Mouse (Mus musculus): ENCODE measurements around the gene Dcakd. TPM values are rescaled to one million over a fixed set of nuclear protein-coding genes. Genes with fewer than 3 reads are reported as not detected.

Dcakd gene
- polyA plus RNA-seq, 1 experiment: 25.6 TPM

GRCm38 (mm10) chr11:102958870-102959269 is 69.3 kb downstream of the Dcakd start:
- Histone ChIP-seq H3K4me3 (ENCODE audit: insufficient read depth, low read depth, low read length) (no peak overlapping the region), H3K27ac (replicated peaks; ENCODE audit: low read depth, low read length) (no peak overlapping the region), H3K4me1 (ENCODE audit: control insufficient read depth, insufficient read depth, insufficient read length, low read length) (no peaks in the 10 kb centered on the region)

GRCm38 (mm10) chr11:102958431-102958830 is 69.7 kb downstream of the Dcakd start:
- no peaks in the 10 kb centered on the region for H3K4me1 ChIP-seq (ENCODE audit: control insufficient read depth, insufficient read depth, insufficient read length, low read length)
- no peak overlapping the region for H3K27ac ChIP-seq (replicated peaks; ENCODE audit: low read depth, low read length)
- no peak overlapping the region for H3K4me3 ChIP-seq (ENCODE audit: insufficient read depth, low read depth, low read length)

- H3K4me1 ChIP-seq (ENCODE audit: control insufficient read depth, insufficient read depth, insufficient read length, low read length): no peaks in the 10 kb centered on the region
- H3K4me3 ChIP-seq (ENCODE audit: insufficient read depth, low read depth, low read length): no peak overlapping the region
- H3K27ac ChIP-seq (replicated peaks; ENCODE audit: low read depth, low read length): no peak overlapping the region
These were observed 70.4 kb downstream of the Dcakd start for GRCm38 (mm10) chr11:102957692-102958091.

GRCm38 (mm10) chr11:102956962-102957614 is 71.0 kb downstream of the Dcakd start:
- Histone ChIP-seq H3K27ac (replicated peaks; ENCODE audit: low read depth, low read length) (no peak overlapping the region), H3K4me3 (ENCODE audit: insufficient read depth, low read depth, low read length) (no peak overlapping the region), H3K4me1 (ENCODE audit: control insufficient read depth, insufficient read depth, insufficient read length, low read length) (no peaks in the 10 kb centered on the region)

GRCm38 (mm10) chr11:102952922-102953321 is 75.2 kb downstream of the Dcakd start:
- no peak overlapping the region for H3K4me3 ChIP-seq (ENCODE audit: insufficient read depth, low read depth, low read length)
- H3K4me1 ChIP-seq (ENCODE audit: control insufficient read depth, insufficient read depth, insufficient read length, low read length): peaks cover 2% of the 10 kb centered on the region; the same call in 1 of the 2 replicates
- H3K27ac ChIP-seq (replicated peaks; ENCODE audit: low read depth, low read length): no peak overlapping the region

- peak overlapping the region; percentile 80 for H3K4me3 ChIP-seq (ENCODE audit: insufficient read depth, low read depth, low read length)
- peak overlapping the region; percentile 34 for H3K27ac ChIP-seq (replicated peaks; ENCODE audit: low read depth, low read length)
- peaks cover 2% of the 10 kb centered on the region; the same call in 1 of the 2 replicates for H3K4me1 ChIP-seq (ENCODE audit: control insufficient read depth, insufficient read depth, insufficient read length, low read length)
These were observed 79.8 kb downstream of the Dcakd start for GRCm38 (mm10) chr11:102948043-102948961.

GRCm38 (mm10) chr11:102946992-102947343 is 81.2 kb downstream of the Dcakd start:
- Histone ChIP-seq H3K27ac (replicated peaks; ENCODE audit: low read depth, low read length) (no peak overlapping the region), H3K4me1 (ENCODE audit: control insufficient read depth, insufficient read depth, insufficient read length, low read length) (peaks cover 2% of the 10 kb centered on the region; the same call in 1 of the 2 replicates), H3K4me3 (ENCODE audit: insufficient read depth, low read depth, low read length) (peak overlapping the region; percentile 8)

- Histone ChIP-seq H3K4me1 (ENCODE audit: control insufficient read depth, insufficient read depth, insufficient read length, low read length) (peaks cover 2% of the 10 kb centered on the region; the same call in 1 of the 2 replicates), H3K4me3 (ENCODE audit: insufficient read depth, low read depth, low read length) (peak within 1 kb of the TSS; percentile 11), H3K27ac (replicated peaks; ENCODE audit: low read depth, low read length) (no peak within 1 kb of the TSS)
These were observed 81.7 kb downstream of the Dcakd start, which contains the start of gene C1ql1 for GRCm38 (mm10) chr11:102946265-102946991. C1ql1 (minus strand) TSS chr11:102946688.

GRCm38 (mm10) chr11:102945306-102946264 is 82.5 kb downstream of the Dcakd start:
- peak overlapping the region; percentile 11 for H3K4me3 ChIP-seq (ENCODE audit: insufficient read depth, low read depth, low read length)
- H3K27ac ChIP-seq (replicated peaks; ENCODE audit: low read depth, low read length): no peak overlapping the region
- H3K4me1 ChIP-seq (ENCODE audit: control insufficient read depth, insufficient read depth, insufficient read length, low read length): peaks cover 2% of the 10 kb centered on the region; the same call in 1 of the 2 replicates

Other genes starting within 250 kb of the Dcakd start
- 4.6 and 5.0 TPM in 2 replicates for gene Gjc1, start 208.6 kb downstream of the Dcakd start, polyA plus RNA-seq (2012; ENCODE audit: insufficient read depth, insufficient read length, missing spikeins)
- gene Higd1b, start 192.5 kb downstream of the Dcakd start, polyA plus RNA-seq (2012; ENCODE audit: insufficient read depth, insufficient read length, missing spikeins): 8.1 and 20.1 TPM in 2 replicates
- gene Eftud2, start 147.3 kb downstream of the Dcakd start, polyA plus RNA-seq (2012; ENCODE audit: insufficient read depth, insufficient read length, missing spikeins): 30.9 and 32.6 TPM in 2 replicates
- gene Ccdc103, start 147.1 kb downstream of the Dcakd start, polyA plus RNA-seq (2012; ENCODE audit: insufficient read depth, insufficient read length, missing spikeins): not detected in 2 replicates
- gene Fam187a, start 143.2 kb downstream of the Dcakd start, polyA plus RNA-seq (2012; ENCODE audit: insufficient read depth, insufficient read length, missing spikeins): not detected in 2 replicates
- not detected in 2 replicates for gene Gfap, start 127.4 kb downstream of the Dcakd start, polyA plus RNA-seq (2012; ENCODE audit: insufficient read depth, insufficient read length, missing spikeins)
- not detected in 2 replicates for gene Kif18b, start 103.2 kb downstream of the Dcakd start, polyA plus RNA-seq (2012; ENCODE audit: insufficient read depth, insufficient read length, missing spikeins)
- not detected in 2 replicates for gene C1ql1, start 81.6 kb downstream of the Dcakd start, polyA plus RNA-seq (2012; ENCODE audit: insufficient read depth, insufficient read length, missing spikeins)
- 52.6 and 57.2 TPM in 2 replicates for gene Nmt1, start 143 bp downstream of the Dcakd start, polyA plus RNA-seq (2012; ENCODE audit: insufficient read depth, insufficient read length, missing spikeins)
- gene Plcd3, start 73.3 kb upstream of the Dcakd start, polyA plus RNA-seq (2012; ENCODE audit: insufficient read depth, insufficient read length, missing spikeins): 6.1 and 6.2 TPM in 2 replicates
- gene Acbd4, start 73.3 kb upstream of the Dcakd start, polyA plus RNA-seq (2012; ENCODE audit: insufficient read depth, insufficient read length, missing spikeins): 95.3 and 183 TPM in 2 replicates
- gene Hexim1, start 87.9 kb upstream of the Dcakd start, polyA plus RNA-seq (2012; ENCODE audit: insufficient read depth, insufficient read length, missing spikeins): 36.0 and 40.8 TPM in 2 replicates
- gene Hexim2, start 104.1 kb upstream of the Dcakd start, polyA plus RNA-seq (2012; ENCODE audit: insufficient read depth, insufficient read length, missing spikeins): 3.2 and 4.2 TPM in 2 replicates
- gene Fmnl1, start 142.8 kb upstream of the Dcakd start, polyA plus RNA-seq (2012; ENCODE audit: insufficient read depth, insufficient read length, missing spikeins): 2.8 and 3.8 TPM in 2 replicates
- gene 1700023F06Rik, start 180.2 kb upstream of the Dcakd start, polyA plus RNA-seq (2012; ENCODE audit: insufficient read depth, insufficient read length, missing spikeins): not detected in 2 replicates
- not detected in 2 replicates for gene Spata32, start 190.1 kb upstream of the Dcakd start, polyA plus RNA-seq (2012; ENCODE audit: insufficient read depth, insufficient read length, missing spikeins)
- gene Map3k14, start 239.1 kb upstream of the Dcakd start, polyA plus RNA-seq (2012; ENCODE audit: insufficient read depth, insufficient read length, missing spikeins): 1.5 and 3.8 TPM in 2 replicates

Measured in brown adipose tissue, adult 24 weeks (tissue).